Mouse (Mus musculus) left cerebral cortex, postnatal 25 days (tissue): ENCODE results near the gene Stip1. TPM values are rescaled to one million over a fixed set of nuclear protein-coding genes. Genes with fewer than 3 reads are reported as not detected.
"Not testable (repeated sequence)": the region's sequence is repeated elsewhere in the genome, so short reads cannot be mapped to it uniquely, and the experiment has no call there.

Experiments used
- DNase-seq, 2 experiments: peaks; one replicate each; pipeline ENCODE4 v3.0.0; 2022; ENCODE audit warnings: low spot score in 2 of 2, mixed read lengths in 1 of 2
- intact Hi-C: fragments of 180-260 bp; cut with DNase I; formaldehyde crosslinking; loops from one replicate; pipeline ENCODE4 v1.15.1; 2025
- total RNA-seq, 2 experiments: library from RNA; stranded (reverse); gene quantifications; 2 replicates each; pipeline ENCODE4 v1.2.3; 2021

The Stip1 gene
- total RNA-seq, 2 experiments from 2014 or later, result 191 to 206 TPM

DNA sequence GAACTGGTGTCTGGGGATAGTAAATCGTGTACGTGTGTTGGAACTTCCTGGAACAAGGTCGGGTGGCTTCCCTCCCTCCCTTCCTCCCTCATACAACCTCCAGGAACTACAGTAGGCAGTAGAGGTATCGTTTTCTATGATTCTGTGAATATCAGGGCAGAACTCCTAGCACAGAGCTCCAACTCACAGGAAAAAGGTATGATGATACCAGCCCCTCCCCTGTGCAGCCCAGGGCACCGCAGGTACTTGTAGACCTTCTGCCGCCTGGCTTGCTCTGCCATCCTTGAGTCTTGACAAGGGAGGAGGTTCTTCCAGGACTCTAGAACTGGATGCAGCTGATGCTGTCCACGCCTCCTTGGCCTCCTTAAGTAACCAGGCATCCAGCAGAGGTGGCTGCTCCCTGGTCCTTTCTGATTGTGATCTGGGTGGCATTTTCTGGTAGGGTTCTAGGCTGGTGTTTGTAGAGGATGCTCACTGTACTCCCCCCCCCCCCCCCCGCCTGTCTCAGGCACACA lies 27.1 kb upstream of the Stip1 start:
- no peak for DNase-seq
- intact Hi-C loops, result no loop called here

GRCm38 (mm10) chr19:7066034-7066827 lies 26.5 kb upstream of the Stip1 start:
- intact Hi-C loops, result no loop called here
- DNase-seq, result no peak

GRCm38 (mm10) chr19:7064571-7064970 lies 24.8 kb upstream of the Stip1 start:
- intact Hi-C loops, result no loop called here
- peak; percentile 83 to 87 for DNase-seq

DNA sequence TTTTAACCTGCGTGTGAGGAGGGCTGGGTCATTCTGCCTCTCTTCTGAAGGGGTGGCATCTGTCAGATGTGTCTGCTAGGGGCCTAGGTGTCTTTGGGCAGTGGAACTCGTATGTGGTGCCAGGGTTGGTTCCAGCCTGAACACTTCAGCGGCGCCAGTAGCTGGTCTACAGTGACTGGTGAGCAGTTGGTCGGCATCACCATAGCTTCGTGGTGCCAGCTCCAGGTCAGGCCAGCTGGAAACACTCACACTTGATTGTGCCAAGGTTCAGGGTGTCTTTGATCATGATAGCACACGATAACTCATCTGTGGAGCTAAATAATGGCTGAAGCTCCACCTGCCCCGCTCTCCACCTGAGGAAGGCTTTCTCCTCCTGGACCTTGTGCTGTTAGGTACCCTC lies 23.1 kb upstream of the Stip1 start:
- no peak for DNase-seq
- intact Hi-C loops, result no loop called here

- no peak for DNase-seq
- intact Hi-C loops, result no loop called here
Measured at GRCm38 (mm10) chr19:7062110-7062509, 22.3 kb upstream of the Stip1 start.

- intact Hi-C loops, result loop anchor here (10.0 kb wide), 2 partner anchors 286 to 356 kb away; partner anchors contain the start of genes 2700081O15Rik and Mark2
Measured at GRCm38 (mm10) chr19:7058541-7058940, 18.8 kb upstream of the Stip1 start.

DNA sequence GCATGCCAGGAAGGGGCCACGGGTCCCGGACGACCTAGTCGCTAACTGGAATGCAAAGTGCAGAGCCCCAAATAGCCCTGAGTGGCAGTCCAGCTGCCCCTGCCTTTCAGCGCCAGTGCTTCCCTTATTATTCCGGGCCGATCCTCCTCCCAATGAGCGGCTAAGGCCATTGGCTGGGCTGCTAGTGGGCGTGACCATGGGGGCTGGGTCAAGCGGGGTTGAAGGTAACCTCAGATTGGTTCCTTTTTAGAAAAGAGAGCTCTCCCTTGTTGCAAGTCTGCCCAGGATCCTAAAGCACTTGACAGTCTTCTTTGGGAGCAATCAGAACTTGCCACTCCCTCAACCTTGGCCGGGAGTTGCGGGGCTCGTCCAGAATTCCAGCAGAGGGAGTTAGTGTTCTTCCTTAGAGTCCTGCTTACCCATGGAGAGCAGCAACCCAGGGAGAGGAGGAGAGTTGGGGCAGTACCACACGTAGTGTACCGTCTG lies 18.0 kb upstream of the Stip1 start:
- intact Hi-C loops, result loop anchor here (10.0 kb wide), 2 partner anchors 287 to 357 kb away; partner anchors contain the start of genes 2700081O15Rik and Mark2
- peak; percentile 63 to 77 for DNase-seq

More at GRCm38 (mm10) chr19:7058541-7058940, 18.8 kb upstream of the Stip1 start:
- DNase-seq, result no peak

GRCm38 (mm10) chr19:7057126-7057721 lies 17.5 kb upstream of the Stip1 start:
- intact Hi-C loops, result loop anchor here (10.0 kb wide), 2 partner anchors 288 to 358 kb away; partner anchors contain the start of genes 2700081O15Rik and Mark2
- DNase-seq, result peak in 1 of 2 experiments; percentile 24

GRCm38 (mm10) chr19:7056248-7057087 lies 16.7 kb upstream of the Stip1 start, which contains the start of gene Macrod1:
Gene Macrod1 (plus strand): TSS chr19:7056810.
- DNase-seq, result peak; percentile 86 to 90
- intact Hi-C loops, result loop anchor here (10.0 kb wide), 2 partner anchors 288 to 358 kb away; partner anchors contain the start of genes 2700081O15Rik and Mark2

GRCm38 (mm10) chr19:7055173-7055572 lies 15.4 kb upstream of the Stip1 start:
- intact Hi-C loops, result loop anchor here (10.0 kb wide), 2 partner anchors 290 to 360 kb away; partner anchors contain the start of genes 2700081O15Rik and Mark2
- peak in 1 of 2 experiments; percentile 67 for DNase-seq

DNA sequence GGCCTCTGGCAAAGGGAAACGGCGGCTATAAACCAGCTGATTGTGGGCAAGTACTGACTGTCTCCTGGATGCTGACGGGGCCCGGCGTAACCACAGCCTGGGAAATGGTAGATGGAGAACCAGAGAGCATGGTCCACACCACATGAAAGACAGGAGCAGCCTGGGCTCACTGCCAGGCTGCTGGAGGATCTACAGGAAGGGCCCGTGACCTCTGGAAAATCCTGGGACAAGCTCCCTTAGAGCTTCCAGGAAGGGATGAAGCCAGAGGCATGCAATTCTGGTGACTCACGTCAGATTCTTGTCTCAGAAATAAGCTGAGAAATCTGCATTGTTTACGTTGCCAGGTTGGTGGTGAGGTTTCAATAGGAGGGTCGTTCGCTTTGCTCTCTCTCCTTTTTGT lies 15.0 kb upstream of the Stip1 start:
- DNase-seq, result no peak
- intact Hi-C loops, result loop anchor here (10.0 kb wide), 2 partner anchors 290 to 360 kb away; partner anchors contain the start of genes 2700081O15Rik and Mark2

- DNase-seq, result not testable (repeated sequence)
- intact Hi-C loops, result loop anchor here (10.0 kb wide), 2 partner anchors 291 to 361 kb away; partner anchors contain the start of genes 2700081O15Rik and Mark2
Measured at GRCm38 (mm10) chr19:7053382-7053781, 13.6 kb upstream of the Stip1 start.

DNA sequence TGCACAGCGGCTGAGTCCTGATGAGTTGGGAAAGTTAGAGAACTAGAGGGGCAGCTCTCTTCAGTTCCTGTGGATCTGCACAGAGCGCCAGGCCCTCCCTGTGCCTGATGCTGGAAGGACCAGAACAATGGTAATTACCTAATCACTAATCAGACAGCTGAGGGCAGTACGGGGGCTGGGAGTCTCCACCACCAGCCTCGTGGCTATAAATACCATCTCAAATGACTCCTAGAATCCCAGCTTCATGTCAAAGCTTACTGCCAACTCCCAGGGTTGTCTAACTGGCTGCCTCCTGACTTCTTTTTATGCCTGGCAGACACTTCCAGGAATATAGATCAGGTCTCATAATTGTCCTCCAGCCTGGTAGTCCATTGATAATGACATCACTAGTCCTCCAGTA lies 4.9 kb upstream of the Stip1 start:
- no peak for DNase-seq
- intact Hi-C loops, result no loop called here

DNA sequence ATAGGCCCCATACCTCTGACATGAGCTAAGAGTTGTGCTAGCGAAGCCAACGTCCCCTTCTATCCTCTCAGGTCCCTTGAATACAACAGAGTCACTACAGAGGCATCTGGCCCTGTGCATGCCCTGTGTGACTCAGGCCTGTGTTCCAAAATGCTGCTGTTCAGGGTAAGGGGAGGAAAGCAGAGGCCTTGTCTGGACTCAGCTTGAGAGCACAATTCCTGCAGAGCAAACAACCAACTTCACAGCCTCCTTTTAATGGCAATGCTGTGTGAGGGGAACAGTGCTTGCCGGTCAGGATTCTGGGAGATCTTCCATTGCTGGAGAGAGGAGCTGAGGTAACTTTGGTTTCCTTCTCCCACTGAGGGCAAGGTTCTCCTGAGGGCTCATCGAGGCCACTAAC lies 4.5 kb upstream of the Stip1 start:
- intact Hi-C loops, result no loop called here
- no peak for DNase-seq

DNA sequence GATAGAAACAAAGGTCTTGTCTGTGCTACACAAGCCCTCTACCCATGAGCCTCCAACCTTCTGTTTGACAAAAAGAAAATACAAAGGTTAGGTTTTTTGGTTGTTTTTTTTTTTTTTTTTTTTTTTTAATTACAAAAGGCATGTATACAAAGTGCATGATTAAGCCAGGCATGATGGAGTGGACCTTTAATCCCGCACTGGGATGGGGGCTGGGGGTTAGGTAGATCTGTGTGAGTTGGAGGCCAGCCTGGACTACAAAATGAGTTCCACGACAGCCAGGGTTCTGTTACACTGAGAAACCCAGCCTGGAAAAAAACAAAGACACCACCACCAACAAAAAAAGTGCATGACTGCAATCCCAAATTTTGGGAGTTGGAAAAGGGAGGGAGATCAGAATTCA lies 1.4 kb upstream of the Stip1 start:
- no peak for DNase-seq
- intact Hi-C loops, result no loop called here

DNA sequence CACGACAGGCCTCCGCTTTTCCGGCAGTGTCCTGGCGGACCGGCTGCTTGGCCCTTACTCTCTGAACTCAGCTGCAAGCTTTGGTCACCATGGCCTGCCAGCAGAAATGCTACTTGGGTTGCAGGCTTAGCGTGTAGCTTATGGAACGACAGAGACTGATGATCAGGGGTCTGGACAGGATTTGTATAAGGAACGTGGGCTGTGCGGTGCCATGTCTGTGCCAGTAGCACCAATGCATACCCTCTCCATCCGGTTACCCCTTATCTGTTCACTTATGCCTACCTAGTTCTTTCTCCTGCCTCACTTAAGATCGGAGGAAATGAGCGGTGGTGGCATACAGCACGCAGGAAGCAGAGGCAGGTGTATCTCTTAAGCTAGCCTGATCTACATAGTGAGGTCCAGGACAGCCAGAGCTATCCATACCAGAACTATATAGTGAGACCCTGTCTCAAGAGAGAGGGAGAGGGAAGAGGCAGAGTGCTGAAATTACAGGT lies 917 bp upstream of the Stip1 start:
- intact Hi-C loops, result no loop called here
- peak in 1 of 2 experiments; percentile 19 for DNase-seq

- intact Hi-C loops, result no loop called here
- DNase-seq, result peak; percentile 49 to 59
Measured at GRCm38 (mm10) chr19:7039088-7039720, 563 bp downstream of the Stip1 start.

- intact Hi-C loops, result no loop called here
- DNase-seq, result no peak
Measured at GRCm38 (mm10) chr19:7034006-7034405, 5.8 kb downstream of the Stip1 start.
